Mouse (Mus musculus): ENCODE results near the gene Kank1. TPM values are rescaled to one million over a fixed set of nuclear protein-coding genes. Genes with fewer than 3 reads are reported as not detected.

Kank1 gene
- total RNA-seq, 2 experiments from 2014 or later, result not detected

DNA sequence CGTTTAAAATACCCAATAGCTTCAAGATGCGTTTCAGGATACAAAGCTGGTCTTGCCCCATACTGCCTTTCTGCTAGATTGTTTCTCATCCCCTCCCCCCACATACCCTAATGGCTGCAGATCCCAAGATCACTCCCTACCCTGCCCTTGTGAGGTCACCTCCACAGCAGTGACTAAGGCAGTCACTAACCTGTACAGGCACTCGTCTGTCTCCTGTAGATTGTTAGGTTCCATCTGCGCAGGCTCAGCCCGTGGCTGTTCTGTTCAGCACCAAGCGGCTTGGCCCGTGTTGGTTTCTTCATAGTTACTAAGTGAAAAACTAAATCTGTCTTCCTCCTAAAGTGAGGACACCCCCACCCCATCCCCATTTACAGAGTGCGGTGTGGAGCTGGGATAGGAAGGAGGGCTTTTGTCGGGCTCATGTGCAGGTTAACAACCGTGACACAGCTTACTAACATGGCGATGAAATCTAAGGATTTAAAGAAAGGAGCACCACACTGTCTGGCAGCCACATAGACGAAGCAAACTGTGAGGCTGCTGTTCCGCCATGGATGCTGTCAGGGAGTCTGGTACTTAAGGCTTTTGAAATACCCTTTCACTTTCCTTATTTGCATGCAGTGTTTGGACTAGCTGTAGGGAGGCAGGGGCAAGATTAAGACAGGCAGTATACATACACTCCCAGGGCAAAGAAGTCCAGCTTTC lies 163.6 kb downstream of the Kank1 start:
- ATAC-seq (replicated peaks; ENCODE audit: poor library complexity), result no peak

GRCm38 (mm10) chr19:25401521-25401920 lies 164.7 kb downstream of the Kank1 start:
- ATAC-seq (replicated peaks; ENCODE audit: poor library complexity), result no peak

GRCm38 (mm10) chr19:25404163-25404562 lies 167.4 kb downstream of the Kank1 start:
- no peak for ATAC-seq (replicated peaks; ENCODE audit: poor library complexity)

- ATAC-seq (replicated peaks; ENCODE audit: poor library complexity), result no peak
Observed at GRCm38 (mm10) chr19:25405987-25406386, 169.2 kb downstream of the Kank1 start.

DNA sequence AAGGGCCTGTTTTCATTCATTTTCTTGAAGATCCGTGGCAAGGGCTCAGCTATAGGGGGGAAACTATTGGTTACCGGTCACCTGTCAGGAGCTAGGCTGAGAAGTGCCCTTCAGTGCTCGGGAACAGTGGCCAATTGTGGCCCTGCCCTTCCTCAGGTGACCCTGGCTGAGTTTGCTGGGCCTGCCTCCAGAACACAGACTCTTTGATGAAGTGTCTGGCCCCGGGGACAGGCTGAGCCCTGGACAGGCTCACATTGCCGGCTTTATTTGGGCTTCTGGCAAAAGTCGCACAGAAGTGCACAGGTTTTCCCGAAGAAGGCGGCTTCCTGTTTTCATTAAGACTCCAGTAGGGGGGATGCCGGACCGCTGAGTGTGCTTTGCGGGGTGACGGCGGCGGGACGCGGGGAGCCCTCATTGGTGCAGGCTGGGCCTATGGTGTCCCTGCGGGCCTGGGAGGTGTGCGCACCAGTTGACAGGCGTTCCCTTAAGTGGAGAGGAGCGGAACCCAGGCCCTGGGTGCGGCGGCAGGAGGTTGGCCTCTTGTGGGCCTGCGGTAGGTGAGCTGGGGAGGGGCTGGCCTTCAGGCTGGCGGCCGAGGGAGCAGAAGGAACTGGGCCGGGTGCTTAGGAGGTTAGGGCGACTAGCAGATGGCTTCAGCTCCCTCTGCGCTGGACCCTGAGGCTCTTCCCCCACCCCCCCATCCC lies 169.9 kb downstream of the Kank1 start:
- ATAC-seq (replicated peaks; ENCODE audit: poor library complexity), result peak; percentile 66

GRCm38 (mm10) chr19:25407185-25407886 lies 170.6 kb downstream of the Kank1 start:
- ATAC-seq (replicated peaks; ENCODE audit: poor library complexity), result no peak

- no peak for ATAC-seq (replicated peaks; ENCODE audit: poor library complexity)
Observed at GRCm38 (mm10) chr19:25407887-25408236, 171.1 kb downstream of the Kank1 start.

GRCm38 (mm10) chr19:25409239-25409638 lies 172.5 kb downstream of the Kank1 start:
- ATAC-seq (replicated peaks; ENCODE audit: poor library complexity), result no peak

GRCm38 (mm10) chr19:25411353-25411752 lies 174.6 kb downstream of the Kank1 start:
- ATAC-seq (replicated peaks; ENCODE audit: poor library complexity), result no peak

- no peak for ATAC-seq (replicated peaks; ENCODE audit: poor library complexity)
Observed at GRCm38 (mm10) chr19:25415448-25415847, 178.7 kb downstream of the Kank1 start.

DNA sequence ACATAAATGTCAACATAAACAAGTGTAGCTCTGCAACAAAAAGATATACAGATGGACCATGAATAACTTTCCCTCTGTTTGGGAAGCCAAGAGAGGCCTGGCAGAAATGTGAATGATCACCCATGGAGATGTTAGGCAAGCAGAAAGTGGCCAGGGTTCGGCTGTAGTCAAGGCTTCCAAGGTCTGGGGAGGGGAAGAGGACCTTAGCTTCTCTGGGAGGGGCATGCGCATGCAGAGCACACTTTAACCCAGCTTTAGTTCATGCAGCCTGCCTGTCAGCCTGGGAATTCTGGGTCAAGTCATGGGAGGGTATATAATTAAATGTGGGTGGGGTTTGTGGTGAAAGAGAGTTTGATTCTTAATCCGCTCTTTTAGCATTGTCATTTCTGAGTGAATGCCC lies 180.9 kb downstream of the Kank1 start:
- ATAC-seq (replicated peaks; ENCODE audit: poor library complexity), result no peak

- no peak for ATAC-seq (replicated peaks; ENCODE audit: poor library complexity)
Observed at GRCm38 (mm10) chr19:25419983-25420382, 183.2 kb downstream of the Kank1 start.

DNA sequence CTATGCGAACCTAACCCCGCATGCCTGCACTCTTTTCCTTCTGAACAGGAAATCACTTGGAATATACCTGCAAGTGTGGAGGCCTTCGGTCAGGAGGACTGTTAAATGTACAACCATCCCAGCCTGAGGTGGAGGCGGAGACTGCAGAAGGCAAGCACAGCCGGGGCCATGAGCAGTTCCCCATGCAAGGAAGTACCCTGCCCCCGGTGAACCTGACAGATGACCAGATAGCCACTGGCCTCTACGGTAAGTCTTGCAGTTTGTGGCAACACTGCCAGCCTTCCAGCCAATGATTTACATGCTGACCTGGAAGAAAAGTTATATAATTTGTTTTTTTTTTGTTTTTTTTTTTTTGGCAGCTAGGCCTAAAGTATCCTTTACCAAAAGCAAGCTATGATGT lies 185.3 kb downstream of the Kank1 start:
- ATAC-seq (replicated peaks; ENCODE audit: poor library complexity), result no peak

DNA sequence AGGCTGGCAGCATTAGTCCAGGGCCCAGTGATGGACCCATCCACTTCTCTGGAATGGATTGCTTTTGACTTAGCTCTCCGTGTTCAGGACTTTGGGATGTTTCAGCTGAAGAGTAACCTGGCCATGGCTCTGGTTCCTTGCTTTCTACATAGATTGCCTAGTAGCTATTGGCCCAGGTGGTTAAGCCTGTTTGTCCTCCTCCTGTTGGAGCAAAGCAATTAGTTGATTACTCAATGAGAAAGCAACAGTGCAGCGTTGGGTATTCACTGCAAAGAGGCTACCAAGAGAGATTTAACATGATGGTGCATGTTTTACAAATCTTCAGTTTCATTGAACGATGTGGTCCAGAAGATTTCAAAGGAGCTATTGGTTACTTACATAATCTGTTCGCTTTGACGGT lies 186.6 kb downstream of the Kank1 start:
- ATAC-seq (replicated peaks; ENCODE audit: poor library complexity), result no peak

- no peak for ATAC-seq (replicated peaks; ENCODE audit: poor library complexity)
Observed at GRCm38 (mm10) chr19:25426431-25426830, 189.7 kb downstream of the Kank1 start.

DNA sequence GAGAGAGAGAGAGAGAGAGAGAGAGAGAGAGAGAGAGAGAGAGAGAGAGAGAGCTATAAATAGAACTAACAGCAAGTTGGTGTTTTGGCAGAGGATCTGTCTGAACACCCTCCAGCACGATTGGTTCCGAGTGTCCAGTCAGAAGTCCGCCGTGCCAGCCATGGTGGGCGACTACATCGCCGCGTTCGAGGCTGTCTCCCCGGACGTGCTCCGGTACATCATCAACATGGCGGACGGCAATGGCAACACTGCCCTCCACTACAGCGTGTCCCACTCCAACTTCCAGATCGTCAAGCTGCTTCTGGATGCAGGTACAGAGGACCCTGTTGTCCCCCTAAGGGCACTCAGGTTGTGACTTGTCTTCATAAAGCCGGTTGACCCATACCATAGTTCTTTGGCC lies 191.1 kb downstream of the Kank1 start:
- no peak for ATAC-seq (replicated peaks; ENCODE audit: poor library complexity)

DNA sequence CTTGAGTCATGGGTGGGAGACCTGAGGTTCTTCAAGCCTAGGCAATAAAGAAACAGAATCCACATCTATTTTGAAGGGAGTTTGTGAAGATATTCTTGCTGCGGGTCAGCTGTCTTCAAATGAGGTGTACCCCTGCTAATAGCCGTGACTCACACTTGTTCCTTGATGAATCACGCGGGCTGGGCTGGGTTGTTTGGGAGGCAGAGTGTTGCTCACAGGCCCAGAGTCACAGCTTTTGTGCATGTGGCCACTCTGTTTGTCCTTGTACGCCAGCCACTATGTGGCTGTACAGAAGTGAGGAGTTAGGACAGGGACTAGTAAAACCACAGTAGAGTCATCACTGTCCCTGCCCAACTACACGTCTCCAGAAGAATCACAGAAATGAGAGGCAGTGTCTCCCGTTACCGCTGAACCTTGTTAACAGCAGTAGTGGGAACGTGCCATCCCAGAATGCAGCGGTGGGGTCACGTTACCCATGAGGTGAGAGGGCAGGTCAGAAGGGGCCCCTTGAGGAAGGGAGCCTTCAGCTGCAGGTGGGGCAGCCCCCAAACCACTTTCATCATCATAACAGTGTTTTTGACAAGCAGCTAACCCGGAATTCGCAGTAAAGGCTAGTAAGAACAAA lies 191.7 kb downstream of the Kank1 start:
- no peak for ATAC-seq (replicated peaks; ENCODE audit: poor library complexity)

- no peak for ATAC-seq (replicated peaks; ENCODE audit: poor library complexity)
Observed at GRCm38 (mm10) chr19:25431431-25431830, 194.7 kb downstream of the Kank1 start.

GRCm38 (mm10) chr19:25431909-25432308 lies 195.1 kb downstream of the Kank1 start:
- no peak for ATAC-seq (replicated peaks; ENCODE audit: poor library complexity)

GRCm38 (mm10) chr19:25433169-25433690 lies 196.5 kb downstream of the Kank1 start:
- no peak for ATAC-seq (replicated peaks; ENCODE audit: poor library complexity)

GRCm38 (mm10) chr19:25434345-25434744 lies 197.6 kb downstream of the Kank1 start:
- ATAC-seq (replicated peaks; ENCODE audit: poor library complexity), result no peak

All from megakaryocyte progenitor cell, adult 5-6 weeks (primary cell).